ENCODE assay signal across 8 mouse cellular contexts in the genomic region with DNA sequence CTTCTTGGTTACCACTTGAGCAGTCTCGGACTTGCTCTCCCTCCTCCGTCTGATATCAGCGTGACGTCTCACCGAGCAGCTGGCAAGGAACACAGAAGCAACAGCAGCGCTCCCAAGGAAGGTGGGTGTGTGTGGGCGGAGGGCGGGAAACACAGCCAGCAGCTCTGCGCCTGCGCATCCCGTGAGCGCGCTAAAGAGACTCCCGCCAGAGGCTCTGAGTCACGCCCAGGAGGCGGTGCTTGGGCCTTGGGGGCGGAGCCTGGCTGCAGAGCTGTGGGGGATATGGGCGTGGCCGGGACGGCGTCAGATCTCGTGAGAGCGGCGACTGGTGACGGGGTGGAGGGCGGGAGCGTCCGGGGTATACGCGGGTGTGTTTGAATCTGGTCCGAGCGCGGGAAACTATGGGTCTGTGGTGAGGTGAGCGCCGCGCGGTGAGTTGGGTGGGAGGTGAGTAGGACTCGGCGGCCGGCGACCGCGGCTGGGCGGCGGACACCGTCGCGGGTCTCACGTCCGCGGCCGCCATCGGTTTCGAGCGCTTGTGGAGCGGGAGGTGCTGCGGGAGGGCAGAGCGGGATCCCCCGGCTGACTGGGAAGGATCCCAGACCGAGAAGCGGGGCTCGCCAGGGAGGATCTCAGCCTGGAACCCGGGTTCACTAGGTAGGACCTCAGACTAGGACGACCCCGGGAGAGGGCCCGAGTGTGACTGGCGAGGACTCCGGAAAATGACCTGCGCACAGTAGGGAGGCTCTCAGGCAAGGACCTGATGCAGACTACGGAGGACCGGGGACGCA. TPM values are rescaled to one million over a fixed set of nuclear protein-coding genes. Genes with fewer than 3 reads are reported as not detected.
DNase-seq lines count a peak whose midpoint lies in the region; ATAC-seq and TF ChIP-seq lines count a peak whose summit lies in the region.

A gene (plus strand): TSS at position 358 of the 791 bp plus-strand sequence.

- peak within 1 kb of the TSS; percentile 69 for H3K4me2 ChIP-seq in heart, embryonic 11.5 days
- peak within 1 kb of the TSS; percentile 67 for H3K4me2 ChIP-seq in kidney, embryonic 16.5 days (replicated peaks; ENCODE audit: low read depth, low read length)
- H3K4me2 ChIP-seq in myocyte (ENCODE audit: low read depth): peak within 1 kb of the TSS; percentile 78

- H3K27ac ChIP-seq in heart, embryonic 11.5 days (ENCODE audit: low read depth, low read length): peak within 1 kb of the TSS; percentile 38
- peak within 1 kb of the TSS; percentile 68 for H3K27ac ChIP-seq in kidney, embryonic 16.5 days (ENCODE audit: low read length)
- no peak within 1 kb of the TSS for H3K27ac ChIP-seq in liver, adult 2 months (replicated peaks; ENCODE audit: insufficient read depth, low read depth, low read length)

- H3K36me3 ChIP-seq in C2C12 (ENCODE audit: control insufficient read depth, insufficient read depth) (peaks cover 24% of the 10 kb centered on the region), myocyte (ENCODE audit: control insufficient read depth, insufficient read depth) (no peaks in the 10 kb centered on the region)
- peaks cover 75% of the 10 kb centered on the region for H3K36me3 ChIP-seq in erythroblast, embryonic 14.5 days (ENCODE audit: control insufficient read depth)
- H3K36me3 ChIP-seq in heart, embryonic 11.5 days (ENCODE audit: control insufficient read depth, insufficient read depth, low read length): peaks cover 10% of the 10 kb centered on the region; the same call in 1 of the 2 replicates
- peaks cover 37% of the 10 kb centered on the region for H3K36me3 ChIP-seq in kidney, embryonic 16.5 days (ENCODE audit: insufficient read depth, low read length)
- H3K36me3 ChIP-seq in liver, adult 2 months (ENCODE audit: control insufficient read depth, insufficient read depth, low read length): no peaks in the 10 kb centered on the region
- H3K36me3 ChIP-seq in splenic B cell, adult 2 months (ENCODE audit: control insufficient read depth, insufficient read depth, low read length, poor library complexity, severe bottlenecking): no peaks in the 10 kb centered on the region

- 0 out of 2 replicates have a peak, but pooled peaks have one; percentile 6 for TF ChIP-seq POLR2A in brain, embryonic 14.5 days (IDR thresholded peaks at IDR 0.05; ENCODE audit: borderline replicate concordance, extremely low read depth, insufficient read depth, insufficient read length, poor library complexity, severe bottlenecking)
- no peak for TF ChIP-seq POLR2A in liver, adult 2 months (IDR thresholded peaks at IDR 0.05; ENCODE audit: extremely low read depth, insufficient read depth, low read length)
- TF ChIP-seq POLR2A in myocyte (IDR thresholded peaks at IDR 0.05; ENCODE audit: insufficient read length, low read depth): peak; percentile 55

- peaks cover 31% of the 10 kb centered on the region for H3K79me3 ChIP-seq in C2C12 (ENCODE audit: low read depth)

- H3K27me3 ChIP-seq in C2C12 (ENCODE audit: control insufficient read depth, insufficient read depth, insufficient read length) (no peaks in the 10 kb centered on the region), myocyte (ENCODE audit: control insufficient read depth, insufficient read depth, insufficient read length) (no peaks in the 10 kb centered on the region)
- H3K27me3 ChIP-seq in erythroblast, embryonic 14.5 days (ENCODE audit: control insufficient read depth): no peaks in the 10 kb centered on the region
- H3K27me3 ChIP-seq in heart, embryonic 11.5 days (ENCODE audit: control insufficient read depth, insufficient read depth, low read length): no peaks in the 10 kb centered on the region
- no peaks in the 10 kb centered on the region for H3K27me3 ChIP-seq in kidney, embryonic 16.5 days (ENCODE audit: insufficient read depth, low read length)
- H3K27me3 ChIP-seq in liver, adult 2 months (ENCODE audit: control insufficient read depth, insufficient read depth, low read length): no peaks in the 10 kb centered on the region
- H3K27me3 ChIP-seq in splenic B cell, adult 2 months (ENCODE audit: control insufficient read depth, insufficient read depth, low read length, poor library complexity, severe bottlenecking): no peaks in the 10 kb centered on the region

- H3K79me2 ChIP-seq in C2C12 (ENCODE audit: control insufficient read depth, insufficient read depth): peaks cover 45% of the 10 kb centered on the region
- H3K79me2 ChIP-seq in liver, adult 2 months (ENCODE audit: control insufficient read depth, insufficient read depth, low read length): no peaks in the 10 kb centered on the region
- peaks cover 19% of the 10 kb centered on the region for H3K79me2 ChIP-seq in myocyte (ENCODE audit: control insufficient read depth, insufficient read depth)

- peaks cover 15% of the 10 kb centered on the region for H3K9me3 ChIP-seq in erythroblast, embryonic 14.5 days (ENCODE audit: control insufficient read depth, low read length)
- peaks cover 13% of the 10 kb centered on the region for H3K9me3 ChIP-seq in heart, embryonic 11.5 days (replicated peaks; ENCODE audit: control insufficient read depth, low read length)
- peaks cover 36% of the 10 kb centered on the region for H3K9me3 ChIP-seq in kidney, embryonic 16.5 days (ENCODE audit: low read length)

- under 1% methylated on average over 72 of the region's 72 CpGs for WGBS in heart, embryonic 11.5 days (ENCODE audit: insufficient replicate concordance)
- WGBS in kidney, embryonic 16.5 days: under 1% methylated on average over 69 of the region's 72 CpGs
- under 1% methylated on average over 71 of the region's 72 CpGs for WGBS in liver, adult 2 months

- peak; percentile 99 for DNase-seq in brain, embryonic 14.5 days (ENCODE audit: low read depth)
- DNase-seq in liver, adult 2 months (ENCODE audit: extremely low read depth, low read depth, low spot score): peak; percentile 78
- DNase-seq in splenic B cell, adult 2 months (ENCODE audit: low read depth, low spot score): peak; percentile 100

- peak within 1 kb of the TSS; percentile 80 for H3K9ac ChIP-seq in heart, embryonic 11.5 days (ENCODE audit: low read depth, low read length)
- peak within 1 kb of the TSS; percentile 86 for H3K9ac ChIP-seq in kidney, embryonic 16.5 days (replicated peaks; ENCODE audit: low read length)
- H3K9ac ChIP-seq in liver, adult 2 months (ENCODE audit: low read depth, low read length): peak within 1 kb of the TSS; percentile 70

- H3ac ChIP-seq in C2C12 (ENCODE audit: control insufficient read depth, insufficient read length, low read depth) (peak within 1 kb of the TSS; percentile 89), myocyte (ENCODE audit: control insufficient read depth, insufficient read length) (peak within 1 kb of the TSS; percentile 23)

- H3K4me1 ChIP-seq in erythroblast, embryonic 14.5 days (ENCODE audit: control insufficient read depth): peaks cover 53% of the 10 kb centered on the region
- peaks cover 9% of the 10 kb centered on the region for H3K4me1 ChIP-seq in heart, embryonic 11.5 days (ENCODE audit: control insufficient read depth, insufficient read depth, low read length)
- peaks cover 13% of the 10 kb centered on the region for H3K4me1 ChIP-seq in kidney, embryonic 16.5 days (ENCODE audit: insufficient read depth, low read length)
- H3K4me1 ChIP-seq in liver, adult 2 months (ENCODE audit: control insufficient read depth, insufficient read depth, low read length): peaks cover 3% of the 10 kb centered on the region; the same call in 1 of the 2 replicates

- peak; percentile 99 for ATAC-seq in heart, embryonic 11.5 days (replicated peaks; ENCODE audit: insufficient number of reproducible peaks, low FRiP score, low TSS enrichment)
- ATAC-seq in kidney, embryonic 16.5 days (ENCODE audit: low FRiP score, low TSS enrichment): peak; percentile 99

- no peak for TF ChIP-seq CTCF in C2C12 (IDR thresholded peaks at IDR 0.05; ENCODE audit: control insufficient read depth, insufficient read depth, insufficient read length)
- TF ChIP-seq CTCF in brain, embryonic 14.5 days (IDR thresholded peaks at IDR 0.05; ENCODE audit: borderline replicate concordance, extremely low read depth, insufficient read depth, insufficient read length): no peak
- no peak for TF ChIP-seq CTCF in liver, adult 2 months (IDR thresholded peaks at IDR 0.05; ENCODE audit: low read depth, low read length)

- peak within 1 kb of the TSS; percentile 99 for H3K4me3 ChIP-seq in C2C12 (ENCODE audit: insufficient read depth, poor library complexity, severe bottlenecking)
- H3K4me3 ChIP-seq in erythroblast, embryonic 14.5 days (replicated peaks): peak within 1 kb of the TSS; percentile 79
- H3K4me3 ChIP-seq in heart, embryonic 11.5 days (ENCODE audit: low read depth, low read length): peak within 1 kb of the TSS; percentile 63
- peak within 1 kb of the TSS; percentile 86 for H3K4me3 ChIP-seq in kidney, embryonic 16.5 days (ENCODE audit: low read length)
- H3K4me3 ChIP-seq in liver, adult 2 months (ENCODE audit: insufficient read depth, low read depth, low read length): peak within 1 kb of the TSS; percentile 72
- H3K4me3 ChIP-seq in myocyte: peak within 1 kb of the TSS; percentile 51

TF ChIP-seq in C2C12, 6 proteins besides CTCF, POLR2A, EP300 and RAD21:
- TF ChIP-seq MYOG (IDR thresholded peaks at IDR 0.05; ENCODE audit: control insufficient read depth, extremely low read depth, insufficient read length) (no peak), MAX (IDR thresholded peaks at IDR 0.05) (peak; percentile 90), CEBPB (IDR thresholded peaks at IDR 0.05; ENCODE audit: low read depth) (no peak), FOSL1 (IDR thresholded peaks at IDR 0.05; ENCODE audit: insufficient read depth, low read length, poor library complexity, severe bottlenecking) (no peak), USF1 (IDR thresholded peaks at IDR 0.05; ENCODE audit: low read depth) (no peak), MYOD1 (IDR thresholded peaks at IDR 0.05; ENCODE audit: control insufficient read depth, insufficient read length, low read depth) (no peak)

TF ChIP-seq in myocyte, 11 proteins besides CTCF, POLR2A, EP300 and RAD21 (continues in another document):
- TF ChIP-seq MYOG (IDR thresholded peaks at IDR 0.05; ENCODE audit: control insufficient read depth in 1 of 3, insufficient read depth in 1 of 3, insufficient read length in 2 of 3, low read depth in 2 of 3) (peak in 1 of 3 experiments; percentile 1), MYOD1 (IDR thresholded peaks at IDR 0.05; ENCODE audit: control insufficient read depth in 1 of 3, insufficient read length in 2 of 3, low read depth in 2 of 3) (peak in 1 of 3 experiments; percentile 33), SRF (IDR thresholded peaks at IDR 0.05; ENCODE audit: control insufficient read depth, insufficient read length, low read depth) (peak; percentile 40), POLR2AphosphoS2 (IDR thresholded peaks at IDR 0.05; ENCODE audit: insufficient read length, low read depth) (no peak)

RNA-seq across cellular contexts. Expression of the gene that starts here (rescaled TPM):
- polyA plus RNA-seq in C2C12 (2012; fragmentation: generic; extraction: Trizol) (14.3 TPM), myocyte (2012; fragmentation: generic; extraction: Trizol) (4.4 TPM)
- polyA plus RNA-seq in brain, embryonic 14.5 days (2012; rRNA removed): 10.3 and 13.5 TPM in 2 replicates
- 1.4 and 1.7 TPM in 2 replicates for polyA plus RNA-seq in erythroblast, embryonic 14.5 days (2012)
- 26.1 and 33.8 TPM in 2 replicates for polyA plus RNA-seq in heart, embryonic 11.5 days (2014; fragmentation: Nextera tagmentation; extraction: Ambion mirVana)
- polyA plus RNA-seq in kidney, embryonic 16.5 days (2015; fragmentation: Nextera tagmentation; extraction: Ambion mirVana): 36.9 and 37.2 TPM in 2 replicates
- 2.1 and 3.7 TPM in 2 replicates for total RNA-seq in liver, adult 2 months (2014; rRNA removed)
- 0.21 and 0.27 TPM in 2 replicates for polyA plus RNA-seq in liver, adult 2 months (2012; rRNA removed)
